Mouse (Mus musculus): ENCODE data around the gene Cit.

Gene Cit

GRCm38 (mm10) chr5:116009091-116009851 is 164.2 kb downstream of the Cit start:
- DNase-seq (ENCODE audit: low read depth, low spot score): no peak

GRCm38 (mm10) chr5:116009884-116010627 is 165.0 kb downstream of the Cit start:
- no peak for DNase-seq (ENCODE audit: low read depth, low spot score)

GRCm38 (mm10) chr5:116011700-116012099 is 166.6 kb downstream of the Cit start:
- no peak for DNase-seq (ENCODE audit: low read depth, low spot score)

GRCm38 (mm10) chr5:116012503-116012902 is 167.4 kb downstream of the Cit start:
- DNase-seq (ENCODE audit: low read depth, low spot score): no peak

GRCm38 (mm10) chr5:116013821-116014220 is 168.7 kb downstream of the Cit start:
- DNase-seq (ENCODE audit: low read depth, low spot score): no peak

GRCm38 (mm10) chr5:116014237-116014636 is 169.2 kb downstream of the Cit start:
- DNase-seq (ENCODE audit: low read depth, low spot score): no peak

GRCm38 (mm10) chr5:116016542-116016941 is 171.5 kb downstream of the Cit start:
- DNase-seq (ENCODE audit: low read depth, low spot score): peak; percentile 64

- DNase-seq (ENCODE audit: low read depth, low spot score): no peak
Observed at GRCm38 (mm10) chr5:116017391-116017790, 172.3 kb downstream of the Cit start.

GRCm38 (mm10) chr5:116018196-116018595 is 173.1 kb downstream of the Cit start:
- no peak for DNase-seq (ENCODE audit: low read depth, low spot score)

- no peak for DNase-seq (ENCODE audit: low read depth, low spot score)
Observed at GRCm38 (mm10) chr5:116018784-116019183, 173.7 kb downstream of the Cit start.

- no peak for DNase-seq (ENCODE audit: low read depth, low spot score)
Observed at GRCm38 (mm10) chr5:116019371-116019770, 174.3 kb downstream of the Cit start.

- no peak for DNase-seq (ENCODE audit: low read depth, low spot score)
Observed at GRCm38 (mm10) chr5:116021552-116021951, 176.5 kb downstream of the Cit start.

GRCm38 (mm10) chr5:116022131-116022530 is 177.1 kb downstream of the Cit start:
- no peak for DNase-seq (ENCODE audit: low read depth, low spot score)

GRCm38 (mm10) chr5:116022658-116023200 is 177.7 kb downstream of the Cit start:
- no peak for DNase-seq (ENCODE audit: low read depth, low spot score)

- DNase-seq (ENCODE audit: low read depth, low spot score): no peak
Observed at GRCm38 (mm10) chr5:116023251-116023661, 178.2 kb downstream of the Cit start.

- DNase-seq (ENCODE audit: low read depth, low spot score): no peak
Observed at GRCm38 (mm10) chr5:116023821-116024284, 178.8 kb downstream of the Cit start.

GRCm38 (mm10) chr5:116024327-116024739 is 179.3 kb downstream of the Cit start, which contains the start of gene Prkab1:
TSS of gene Prkab1 (minus strand) at chr5:116024508.
- DNase-seq (ENCODE audit: low read depth, low spot score): peak; percentile 96

GRCm38 (mm10) chr5:116026107-116026506 is 181.0 kb downstream of the Cit start:
- DNase-seq (ENCODE audit: low read depth, low spot score): no peak

- no peak for DNase-seq (ENCODE audit: low read depth, low spot score)
Observed at GRCm38 (mm10) chr5:116026561-116026960, 181.5 kb downstream of the Cit start.

GRCm38 (mm10) chr5:116029071-116029470 is 184.0 kb downstream of the Cit start:
- no peak for DNase-seq (ENCODE audit: low read depth, low spot score)

- no peak for DNase-seq (ENCODE audit: low read depth, low spot score)
Observed at GRCm38 (mm10) chr5:116030566-116031189, 185.6 kb downstream of the Cit start.

- DNase-seq (ENCODE audit: low read depth, low spot score): peak; percentile 45
Observed at GRCm38 (mm10) chr5:116031190-116031577, 186.1 kb downstream of the Cit start.
